Mouse (Mus musculus): ENCODE data around the gene Itpa. TPM values are rescaled to one million over a fixed set of nuclear protein-coding genes. Genes with fewer than 3 reads are reported as not detected.

Gene Itpa
- polyA plus RNA-seq, 1 experiment from 2014 or later, result 91.0 TPM

GRCm38 (mm10) chr2:130697821-130698266 lies 30.4 kb downstream of the Itpa start:
- H3K27me3 ChIP-seq (ENCODE audit: control insufficient read depth, insufficient read depth, low read length), result peaks cover 50% of the 10 kb centered on the region
- ATAC-seq (replicated peaks; ENCODE audit: insufficient number of reproducible peaks, low FRiP score, low TSS enrichment), result no peak

GRCm38 (mm10) chr2:130704040-130705001 lies 36.9 kb downstream of the Itpa start:
- 55% methylated on average over 9 of the region's 9 CpGs for WGBS (ENCODE audit: insufficient replicate concordance)
- Histone ChIP-seq H3K4me1 (ENCODE audit: control insufficient read depth, insufficient read depth, low read length) (peaks cover 6% of the 10 kb centered on the region; the same call in 1 of the 2 replicates), H3K36me3 (ENCODE audit: control insufficient read depth, insufficient read depth, low read length) (peaks cover 8% of the 10 kb centered on the region; the same call in 1 of the 2 replicates), H3K9ac (ENCODE audit: low read depth, low read length) (no peak overlapping the region), H3K4me2 (no peak overlapping the region), H3K27me3 (ENCODE audit: control insufficient read depth, insufficient read depth, low read length) (peaks cover 8% of the 10 kb centered on the region; the same call in 1 of the 2 replicates), H3K9me3 (replicated peaks; ENCODE audit: control insufficient read depth, low read length) (no peaks in the 10 kb centered on the region), H3K4me3 (ENCODE audit: low read depth, low read length) (no peak overlapping the region), H3K27ac (ENCODE audit: low read depth, low read length) (no peak overlapping the region)
- peak; percentile 31; the same call in 1 of the 2 replicates for ATAC-seq (replicated peaks; ENCODE audit: insufficient number of reproducible peaks, low FRiP score, low TSS enrichment)

More at GRCm38 (mm10) chr2:130697821-130698266, 30.4 kb downstream of the Itpa start:
- H3K36me3 ChIP-seq (ENCODE audit: control insufficient read depth, insufficient read depth, low read length), result no peaks in the 10 kb centered on the region
- no peak overlapping the region for H3K27ac ChIP-seq (ENCODE audit: low read depth, low read length)
- no peak overlapping the region for H3K9ac ChIP-seq (ENCODE audit: low read depth, low read length)
- H3K4me2 ChIP-seq, result peak overlapping the region; percentile 93
- no peaks in the 10 kb centered on the region for H3K9me3 ChIP-seq (replicated peaks; ENCODE audit: control insufficient read depth, low read length)
- H3K4me1 ChIP-seq (ENCODE audit: control insufficient read depth, insufficient read depth, low read length), result no peaks in the 10 kb centered on the region
- WGBS (ENCODE audit: insufficient replicate concordance), result 2% methylated on average over 14 of the region's 14 CpGs
- H3K4me3 ChIP-seq (ENCODE audit: low read depth, low read length), result peak overlapping the region; percentile 54

- Histone ChIP-seq H3K4me3 (ENCODE audit: low read depth, low read length) (no peak overlapping the region), H3K4me2 (no peak overlapping the region), H3K27me3 (ENCODE audit: control insufficient read depth, insufficient read depth, low read length) (0 out of 2 replicates have a peak, but pooled peaks cover under 1% of the 10 kb centered on the region), H3K9me3 (replicated peaks; ENCODE audit: control insufficient read depth, low read length) (no peaks in the 10 kb centered on the region), H3K9ac (ENCODE audit: low read depth, low read length) (no peak overlapping the region), H3K27ac (ENCODE audit: low read depth, low read length) (no peak overlapping the region), H3K36me3 (ENCODE audit: control insufficient read depth, insufficient read depth, low read length) (peaks cover 11% of the 10 kb centered on the region; the same call in 1 of the 2 replicates), H3K4me1 (ENCODE audit: control insufficient read depth, insufficient read depth, low read length) (peaks cover 6% of the 10 kb centered on the region; the same call in 1 of the 2 replicates)
- 74% methylated on average over 6 of the region's 6 CpGs for WGBS (ENCODE audit: insufficient replicate concordance)
- no peak for ATAC-seq (replicated peaks; ENCODE audit: insufficient number of reproducible peaks, low FRiP score, low TSS enrichment)
These were observed 37.8 kb downstream of the Itpa start for GRCm38 (mm10) chr2:130705178-130705577.

GRCm38 (mm10) chr2:130706602-130707001 lies 39.2 kb downstream of the Itpa start:
- H3K27ac ChIP-seq (ENCODE audit: low read depth, low read length), result no peak overlapping the region
- H3K36me3 ChIP-seq (ENCODE audit: control insufficient read depth, insufficient read depth, low read length), result peaks cover 13% of the 10 kb centered on the region; the same call in 1 of the 2 replicates
- peaks cover 6% of the 10 kb centered on the region; the same call in 1 of the 2 replicates for H3K4me1 ChIP-seq (ENCODE audit: control insufficient read depth, insufficient read depth, low read length)
- no peak overlapping the region for H3K9ac ChIP-seq (ENCODE audit: low read depth, low read length)
- ATAC-seq (replicated peaks; ENCODE audit: insufficient number of reproducible peaks, low FRiP score, low TSS enrichment), result no peak
- H3K4me2 ChIP-seq, result no peak overlapping the region
- 64% methylated on average over 4 of the region's 4 CpGs for WGBS (ENCODE audit: insufficient replicate concordance)
- H3K9me3 ChIP-seq (replicated peaks; ENCODE audit: control insufficient read depth, low read length), result no peaks in the 10 kb centered on the region
- H3K27me3 ChIP-seq (ENCODE audit: control insufficient read depth, insufficient read depth, low read length), result no peaks in the 10 kb centered on the region
- H3K4me3 ChIP-seq (ENCODE audit: low read depth, low read length), result no peak overlapping the region

GRCm38 (mm10) chr2:130707057-130707456 lies 39.6 kb downstream of the Itpa start:
- Histone ChIP-seq H3K27me3 (ENCODE audit: control insufficient read depth, insufficient read depth, low read length) (no peaks in the 10 kb centered on the region), H3K4me2 (no peak overlapping the region), H3K9me3 (replicated peaks; ENCODE audit: control insufficient read depth, low read length) (no peaks in the 10 kb centered on the region), H3K36me3 (ENCODE audit: control insufficient read depth, insufficient read depth, low read length) (peaks cover 13% of the 10 kb centered on the region; the same call in 1 of the 2 replicates), H3K4me3 (ENCODE audit: low read depth, low read length) (no peak overlapping the region), H3K4me1 (ENCODE audit: control insufficient read depth, insufficient read depth, low read length) (peaks cover 6% of the 10 kb centered on the region; the same call in 1 of the 2 replicates), H3K9ac (ENCODE audit: low read depth, low read length) (no peak overlapping the region), H3K27ac (ENCODE audit: low read depth, low read length) (no peak overlapping the region)
- WGBS (ENCODE audit: insufficient replicate concordance), result 56% methylated on average over 10 of the region's 10 CpGs
- ATAC-seq (replicated peaks; ENCODE audit: insufficient number of reproducible peaks, low FRiP score, low TSS enrichment), result no peak

- H3K36me3 ChIP-seq (ENCODE audit: control insufficient read depth, insufficient read depth, low read length), result peaks cover 16% of the 10 kb centered on the region
- no peaks in the 10 kb centered on the region for H3K27me3 ChIP-seq (ENCODE audit: control insufficient read depth, insufficient read depth, low read length)
- no peak overlapping the region for H3K4me3 ChIP-seq (ENCODE audit: low read depth, low read length)
- WGBS (ENCODE audit: insufficient replicate concordance), result 66% methylated on average over 6 of the region's 6 CpGs
- H3K9ac ChIP-seq (ENCODE audit: low read depth, low read length), result no peak overlapping the region
- no peak for ATAC-seq (replicated peaks; ENCODE audit: insufficient number of reproducible peaks, low FRiP score, low TSS enrichment)
- H3K4me1 ChIP-seq (ENCODE audit: control insufficient read depth, insufficient read depth, low read length), result no peaks in the 10 kb centered on the region
- no peaks in the 10 kb centered on the region for H3K9me3 ChIP-seq (replicated peaks; ENCODE audit: control insufficient read depth, low read length)
- no peak overlapping the region for H3K27ac ChIP-seq (ENCODE audit: low read depth, low read length)
- H3K4me2 ChIP-seq, result no peak overlapping the region
These were observed 50.5 kb downstream of the Itpa start for GRCm38 (mm10) chr2:130717951-130718350.

- H3K4me2 ChIP-seq, result no peak overlapping the region
- no peak overlapping the region for H3K4me3 ChIP-seq (ENCODE audit: low read depth, low read length)
- no peak overlapping the region for H3K27ac ChIP-seq (ENCODE audit: low read depth, low read length)
- H3K27me3 ChIP-seq (ENCODE audit: control insufficient read depth, insufficient read depth, low read length), result no peaks in the 10 kb centered on the region
- WGBS (ENCODE audit: insufficient replicate concordance), result 76% methylated on average over 4 of the region's 4 CpGs
- H3K9me3 ChIP-seq (replicated peaks; ENCODE audit: control insufficient read depth, low read length), result no peaks in the 10 kb centered on the region
- peaks cover 45% of the 10 kb centered on the region for H3K36me3 ChIP-seq (ENCODE audit: control insufficient read depth, insufficient read depth, low read length)
- no peak for ATAC-seq (replicated peaks; ENCODE audit: insufficient number of reproducible peaks, low FRiP score, low TSS enrichment)
- H3K9ac ChIP-seq (ENCODE audit: low read depth, low read length), result no peak overlapping the region
- no peaks in the 10 kb centered on the region for H3K4me1 ChIP-seq (ENCODE audit: control insufficient read depth, insufficient read depth, low read length)
These were observed 57.0 kb downstream of the Itpa start for GRCm38 (mm10) chr2:130724369-130724768.

- Histone ChIP-seq H3K27ac (ENCODE audit: low read depth, low read length) (no peak overlapping the region), H3K9ac (ENCODE audit: low read depth, low read length) (no peak overlapping the region), H3K4me2 (no peak overlapping the region), H3K36me3 (ENCODE audit: control insufficient read depth, insufficient read depth, low read length) (peaks cover 60% of the 10 kb centered on the region), H3K4me3 (ENCODE audit: low read depth, low read length) (no peak overlapping the region), H3K9me3 (replicated peaks; ENCODE audit: control insufficient read depth, low read length) (no peaks in the 10 kb centered on the region), H3K27me3 (ENCODE audit: control insufficient read depth, insufficient read depth, low read length) (no peaks in the 10 kb centered on the region), H3K4me1 (ENCODE audit: control insufficient read depth, insufficient read depth, low read length) (no peaks in the 10 kb centered on the region)
- no peak for ATAC-seq (replicated peaks; ENCODE audit: insufficient number of reproducible peaks, low FRiP score, low TSS enrichment)
- 89% methylated on average over 1 of the region's 1 CpGs for WGBS (ENCODE audit: insufficient replicate concordance)
These were observed 60.3 kb downstream of the Itpa start for GRCm38 (mm10) chr2:130727752-130728151.
